Mouse (Mus musculus) liver, embryonic 14.5 days (tissue): ENCODE measurements at regions not wholly inside any gene's neighbourhood (a gene's known extent, or its start where the extent isn't known, plus 50 kb on each side); places are given as distances from the start of the nearest gene placed in this dataset.

Source experiments
- ATAC-seq: fragments of 200-750 bp; cut with Nextera tagmentation; 2 replicates; pipeline ENCODE4 v1.8.0; 2017; ENCODE audit warnings: moderate number of reproducible peaks, mild to moderate bottlenecking, moderate library complexity; ENCODE audit not compliant: insufficient read depth
- DNase-seq, 3 experiments: peaks; one replicate each; pipeline ENCODE4 v3.0.0-alpha.2; 2012 to 2013; ENCODE audit warnings: low read depth in 3 of 3, low spot score in 3 of 3
- H3K27ac ChIP-seq: fragments of 300-500 bp; sonication (generic); 2 replicates; pipeline ENCODE4 v1.5.1; 2014; ENCODE audit warnings: moderate library complexity, mild to moderate bottlenecking, control low read depth, inconsistent platforms
- H3K27me3 ChIP-seq: fragments of 300-500 bp; sonication (generic); 2 replicates; pipeline ENCODE4 v1.6.1; 2014; ENCODE audit warnings: mild to moderate bottlenecking, low read length, moderate library complexity; ENCODE audit not compliant: control insufficient read depth, insufficient read depth
- H3K36me3 ChIP-seq: fragments of 300-500 bp; sonication (generic); replicated peaks from 2 replicates; pipeline ENCODE4 v1.6.1; 2014; ENCODE audit warnings: low read depth; ENCODE audit not compliant: control insufficient read depth, insufficient read depth
- H3K4me1 ChIP-seq, 2 experiments: fragments of 200-500 bp in 1 of 2; fragments of 300-500 bp in 1 of 2; sonication (generic) in 1 of 2; replicated peaks; 2 replicates each; pipeline ENCODE4 v1.6.1; 2012 to 2014; ENCODE audit warnings: antibody characterized with exemption in 1 of 2, inconsistent platforms in 1 of 2, low read length in 1 of 2; ENCODE audit not compliant: control insufficient read depth in 2 of 2, insufficient read depth in 2 of 2
- H3K4me2 ChIP-seq: fragments of 300-500 bp; sonication (generic); 2 replicates; pipeline ENCODE4 v1.6.1; 2014; ENCODE audit warnings: low read depth, mild to moderate bottlenecking, control low read depth, moderate library complexity
- H3K4me3 ChIP-seq, 2 experiments: fragments of 200-500 bp in 1 of 2; fragments of 300-500 bp in 1 of 2; sonication (generic) in 1 of 2; 2 replicates each; pipeline ENCODE4 v1.5.1; 2012 to 2014; ENCODE audit warnings: low read depth in 2 of 2, low read length in 2 of 2, mild to moderate bottlenecking in 2 of 2, control low read depth in 1 of 2, inconsistent platforms in 1 of 2, moderate library complexity in 1 of 2; ENCODE audit not compliant: insufficient read depth in 1 of 2
- H3K9ac ChIP-seq: fragments of 300-500 bp; sonication (generic); replicated peaks from 2 replicates; pipeline ENCODE4 v1.6.1; 2014; ENCODE audit warnings: mild to moderate bottlenecking, control low read depth, moderate library complexity
- H3K9me3 ChIP-seq: fragments of 300-500 bp; sonication (generic); 2 replicates; pipeline ENCODE4 v1.6.1; 2016; ENCODE audit warnings: low read length, mixed read lengths; ENCODE audit not compliant: control insufficient read depth
- CTCF ChIP-seq: IDR thresholded peaks from 2 replicates; pipeline ENCODE4 v1.5.1; 2016; ENCODE audit warnings: antibody characterized with exemption, low read depth, control low read depth
- EP300 ChIP-seq: IDR thresholded peaks from 2 replicates; pipeline ENCODE4 v1.6.1; 2016; ENCODE audit warnings: antibody characterized with exemption, low read depth
- WGBS: fragments of 180-500 bp; shearing (Covaris S2); extraction: QIAGEN DNeasy Blood & Tissue Kit; methylation state at CpG from one replicate; pipeline ENCODE4 v1.1.7; 2014; ENCODE audit not compliant: insufficient replicate concordance; 5-methylcytosine and 5-hydroxymethylcytosine counted together

DNA sequence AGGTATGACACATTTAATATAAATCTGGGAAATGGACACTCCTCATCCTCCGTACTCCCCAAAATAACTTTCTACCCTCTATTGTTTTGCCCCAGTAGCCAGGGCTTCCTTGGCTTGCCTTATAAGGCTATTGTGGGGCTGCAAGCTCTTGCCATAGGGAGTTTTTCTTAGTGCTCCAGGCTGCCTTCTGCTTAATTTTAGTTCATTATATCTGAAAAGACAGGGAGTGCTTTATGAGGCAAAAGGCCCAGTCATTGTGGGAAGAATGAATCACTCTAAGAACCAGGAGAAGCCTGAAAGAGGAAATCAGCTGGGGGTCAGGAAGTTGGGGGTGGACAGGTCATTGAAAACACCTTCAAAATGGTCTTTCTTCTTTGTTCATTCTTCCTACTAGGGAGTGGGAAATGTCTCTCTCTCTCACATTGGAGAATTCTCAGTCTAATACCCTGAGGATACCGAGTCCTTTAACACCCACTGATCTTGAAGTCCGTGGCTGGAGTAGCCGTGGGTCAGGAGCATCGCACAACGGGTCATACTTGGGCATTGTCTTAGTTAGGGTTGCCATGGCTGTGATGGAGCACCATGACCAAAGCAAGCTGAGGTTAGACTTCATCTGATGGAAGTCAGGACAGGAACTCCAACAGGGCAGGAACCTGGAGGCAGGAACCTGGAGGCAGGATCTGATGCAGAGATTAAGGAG is 70.1 kb upstream of the Map4k3 start:
- Histone ChIP-seq H3K4me1 (peaks cover 0 to 4% of the 10 kb centered on the region in 2 experiments; a peak in 1 of 4 replicates), H3K9me3 (no peaks in the 10 kb centered on the region), H3K4me2 (no peak overlapping the region), H3K27me3 (no peaks in the 10 kb centered on the region), H3K27ac (no peak overlapping the region), H3K4me3 (no peak overlapping the region), H3K36me3 (no peaks in the 10 kb centered on the region), H3K9ac (no peak overlapping the region)
- ATAC-seq (no peak), DNase-seq (no peak)
- TF ChIP-seq EP300 (no peak), CTCF (no peak)
- WGBS = 56% methylated on average over 6 of the region's 6 CpGs

GRCm38 (mm10) chr17:80796790-80797189 is 68.5 kb upstream of the Map4k3 start:
- Histone ChIP-seq H3K9ac (no peak overlapping the region), H3K4me3 (no peak overlapping the region), H3K27ac (no peak overlapping the region), H3K36me3 (no peaks in the 10 kb centered on the region), H3K4me1 (peaks cover 0 to 7% of the 10 kb centered on the region in 2 experiments; a peak in 1 of 4 replicates), H3K4me2 (no peak overlapping the region), H3K9me3 (no peaks in the 10 kb centered on the region), H3K27me3 (no peaks in the 10 kb centered on the region)
- 68% methylated on average over 5 of the region's 5 CpGs for WGBS
- ATAC-seq (no peak), DNase-seq (no peak)
- no peak for TF ChIP-seq CTCF
- TF ChIP-seq EP300 = no peak

GRCm38 (mm10) chr17:80796386-80796785 is 68.1 kb upstream of the Map4k3 start:
- H3K36me3 ChIP-seq = no peaks in the 10 kb centered on the region
- no peaks in the 10 kb centered on the region for H3K9me3 ChIP-seq
- DNase-seq (no peak), ATAC-seq (no peak)
- no peak overlapping the region for H3K4me3 ChIP-seq
- no peak overlapping the region for H3K9ac ChIP-seq
- peaks cover 0 to 4% of the 10 kb centered on the region in 2 experiments; a peak in 1 of 4 replicates for H3K4me1 ChIP-seq
- H3K27me3 ChIP-seq = no peaks in the 10 kb centered on the region
- TF ChIP-seq CTCF (no peak), EP300 (no peak)
- no peak overlapping the region for H3K27ac ChIP-seq
- 64% methylated on average over 8 of the region's 8 CpGs for WGBS
- H3K4me2 ChIP-seq = no peak overlapping the region

DNA sequence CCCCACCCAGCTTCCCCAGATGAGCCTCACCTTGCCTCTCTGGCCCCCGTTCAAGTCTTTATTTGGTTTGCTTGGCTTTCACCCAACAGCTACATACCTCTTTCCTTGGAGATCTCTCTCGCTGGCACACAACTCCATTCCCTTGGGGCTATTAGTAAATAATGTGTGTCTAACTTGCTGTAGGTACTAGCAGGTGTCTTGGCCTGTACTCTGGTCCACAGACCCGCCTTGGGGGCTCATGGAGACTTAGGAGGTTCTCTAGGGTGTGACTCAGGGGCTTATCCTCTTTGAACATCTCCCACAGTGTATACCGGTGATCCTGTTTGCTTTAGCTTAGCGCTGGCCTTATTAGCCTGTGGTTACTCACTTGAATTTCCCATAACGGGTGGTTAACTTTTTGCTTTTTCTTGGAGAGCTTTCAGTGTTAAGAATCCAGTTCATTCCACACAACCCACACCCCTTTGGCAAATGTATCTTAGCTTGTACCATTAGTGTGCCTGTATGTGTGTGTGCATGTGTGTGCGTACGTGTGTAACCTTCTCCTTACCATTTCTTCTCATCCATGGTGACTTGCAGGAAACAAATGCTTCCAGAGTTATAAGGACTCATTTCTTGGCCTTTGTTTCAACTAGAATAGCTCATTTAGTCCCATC is 67.3 kb upstream of the Map4k3 start:
- Histone ChIP-seq H3K9me3 (no peaks in the 10 kb centered on the region), H3K27me3 (no peaks in the 10 kb centered on the region), H3K27ac (no peak overlapping the region), H3K9ac (no peak overlapping the region), H3K4me1 (0 out of 4 replicates have a peak, but pooled peaks cover 0 to 3% of the 10 kb centered on the region in 2 experiments), H3K4me3 (no peak overlapping the region), H3K36me3 (no peaks in the 10 kb centered on the region), H3K4me2 (no peak overlapping the region)
- TF ChIP-seq CTCF (no peak), EP300 (no peak)
- ATAC-seq = no peak
- WGBS = 58% methylated on average over 8 of the region's 8 CpGs
- DNase-seq = no peak

DNA sequence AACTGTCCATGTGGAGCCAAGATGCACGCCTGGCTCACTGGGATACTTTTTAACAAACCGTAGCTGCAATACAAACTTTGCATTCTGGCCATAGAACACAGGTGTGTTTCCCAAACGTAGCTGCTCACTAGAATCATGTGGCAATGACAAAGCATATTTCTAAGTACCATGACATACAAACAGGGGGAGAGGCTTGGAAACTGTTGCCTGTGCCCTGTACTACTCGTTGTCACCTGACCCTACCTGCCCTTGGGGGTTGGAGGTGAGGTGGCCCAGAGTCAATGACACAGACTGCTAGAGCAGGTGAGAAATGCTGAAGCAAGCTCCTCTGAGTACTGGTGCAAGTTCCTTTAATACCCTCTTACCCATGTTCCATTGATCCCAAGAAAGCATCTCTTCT is 64.3 kb upstream of the Map4k3 start:
- Histone ChIP-seq H3K4me2 (no peak overlapping the region), H3K9ac (no peak overlapping the region), H3K4me3 (no peak overlapping the region), H3K27me3 (no peaks in the 10 kb centered on the region), H3K36me3 (no peaks in the 10 kb centered on the region), H3K27ac (no peak overlapping the region), H3K9me3 (no peaks in the 10 kb centered on the region), H3K4me1 (0 out of 4 replicates have a peak, but pooled peaks cover 0 to 3% of the 10 kb centered on the region in 2 experiments)
- TF ChIP-seq EP300 = no peak
- no peak for TF ChIP-seq CTCF
- 46% methylated on average over 4 of the region's 4 CpGs for WGBS
- DNase-seq = no peak
- ATAC-seq = no peak
